ENCODE assay signal across 11 mouse cellular contexts in genomic region chrX:160669992-160670391, GRCm38 (mm10).
"Had no signal": no experiment of that assay in that cellular context is flagged by ENCODE, and none has a peak within 500 bp of the region (broad histone marks: within the 10 kb centered on the region; RNA-seq: fewer than 3 reads in every experiment).

No protein-coding gene starts in this region.

- DNase-seq: liver, postnatal 0 days; lung, adult 2 months; lung, postnatal 14 days; lung, postnatal 36 days; retina, postnatal 1 day; right cerebral cortex, postnatal 25 days; right cerebral cortex, postnatal 4 days; spleen, adult 18-20 months; thymus, adult 2 months; thymus, postnatal 25 days; thymus, postnatal 4 days had no signal
